Mouse (Mus musculus) lung, adult 10 weeks (tissue): ENCODE results near the gene Olfr355. TPM values are rescaled to one million over a fixed set of nuclear protein-coding genes. Genes with fewer than 3 reads are reported as not detected.

Experiments
- polyA plus RNA-seq: library from polyadenylated mRNA; stranded (reverse); fragments of 350-450 nt; fragmentation: Illumina TruSeq; extraction: RNeasy Lipid Tissue Mini Kit (QIAGEN cat#74804); gene quantifications from one replicate; pipeline ENCODE4 v1.2.3, GENCODE M21; 2014; ENCODE audit warnings: low read depth, low replicate concordance; ENCODE audit not compliant: insufficient read depth

Gene Olfr355
- not detected for polyA plus RNA-seq

GRCm38 (mm10) chr2:36928797-36929196 is at the start of gene Olfr355:
TSS of gene Olfr355 (minus strand) at chr2:36928897.

DNA sequence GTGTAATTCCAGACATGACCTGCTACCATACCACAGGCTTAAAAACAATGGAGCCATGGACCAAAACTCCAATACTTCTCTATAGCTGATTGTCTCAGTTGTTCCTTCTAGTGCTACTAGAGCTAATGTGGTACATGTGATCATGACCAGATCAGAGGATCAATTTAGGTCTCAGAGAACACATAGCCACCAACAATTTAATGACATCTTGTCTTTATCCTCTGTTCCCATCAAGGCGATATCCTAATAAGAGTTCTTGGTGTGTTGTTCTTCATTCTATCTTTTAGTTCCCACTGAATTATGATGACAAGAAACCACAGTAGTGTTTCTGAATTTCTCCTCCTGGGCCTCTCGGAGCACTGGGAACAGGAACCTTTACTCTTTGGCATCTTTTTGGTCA is 8.1 kb upstream of the Olfr355 start, which contains the start of gene Olfr356:
Gene Olfr356 (plus strand): TSS at position 301 of the 400 bp plus-strand sequence.

GRCm38 (mm10) chr2:36905380-36905779 is 23.3 kb downstream of the Olfr355 start, which contains the start of gene Olfr354:
TSS of gene Olfr354 (plus strand) at chr2:36905680.

DNA sequence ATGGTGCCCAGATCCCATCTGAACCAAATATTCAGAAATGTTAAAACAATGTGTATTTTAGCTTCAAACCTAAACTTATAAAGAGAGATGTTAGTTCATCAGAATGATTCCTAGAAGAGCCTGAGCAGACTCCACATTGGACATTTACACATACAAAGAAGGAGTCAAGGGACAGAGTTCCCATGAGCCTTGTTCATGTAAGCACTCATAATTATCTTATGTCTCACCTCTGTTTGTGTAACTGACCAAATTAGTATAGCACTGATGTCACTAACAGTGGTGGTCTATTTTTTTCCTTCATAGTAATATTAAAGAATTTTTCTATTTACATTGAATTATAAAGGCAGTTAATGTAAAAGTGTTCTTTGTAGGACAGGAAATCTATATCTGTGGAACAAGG is 35.9 kb downstream of the Olfr355 start, which contains the start of gene Olfr353:
Gene Olfr353 (minus strand): TSS at position 101 of the 400 bp plus-strand sequence.

Other genes starting within 250 kb of the Olfr355 start
- not detected for gene Olfr346, start 243.1 kb downstream of the Olfr355 start, polyA plus RNA-seq
- not detected for gene Olfr347, start 197.0 kb downstream of the Olfr355 start, polyA plus RNA-seq
- not detected for gene Olfr348, start 144.6 kb downstream of the Olfr355 start, polyA plus RNA-seq
- not detected for gene Olfr50, start 138.4 kb downstream of the Olfr355 start, polyA plus RNA-seq
- not detected for gene Olfr3, start 111.9 kb downstream of the Olfr355 start, polyA plus RNA-seq
- not detected for gene Olfr350, start 82.6 kb downstream of the Olfr355 start, polyA plus RNA-seq
- not detected for gene Olfr351, start 66.2 kb downstream of the Olfr355 start, polyA plus RNA-seq
- gene Olfr352, start 60.4 kb downstream of the Olfr355 start, polyA plus RNA-seq, result not detected
- not detected for gene Olfr353, start 36.0 kb downstream of the Olfr355 start, polyA plus RNA-seq
- gene Olfr354, start 23.2 kb downstream of the Olfr355 start, polyA plus RNA-seq, result not detected
- not detected for gene Olfr356, start 8.2 kb upstream of the Olfr355 start, polyA plus RNA-seq
- not detected for gene Olfr357, start 64.9 kb upstream of the Olfr355 start, polyA plus RNA-seq
- not detected for gene Olfr358, start 80.4 kb upstream of the Olfr355 start, polyA plus RNA-seq
- gene Olfr360, start 136.8 kb upstream of the Olfr355 start, polyA plus RNA-seq, result not detected
- not detected for gene Olfr361, start 160.4 kb upstream of the Olfr355 start, polyA plus RNA-seq
- gene Olfr362, start 189.0 kb upstream of the Olfr355 start, polyA plus RNA-seq, result not detected
- not detected for gene Olfr364-ps1, start 210.4 kb upstream of the Olfr355 start, polyA plus RNA-seq